Mouse (Mus musculus): ENCODE measurements at regions not wholly inside any gene's neighbourhood (a gene's known extent, or its start where the extent isn't known, plus 50 kb on each side); places are given as distances from the start of the nearest gene placed in this dataset.

DNA sequence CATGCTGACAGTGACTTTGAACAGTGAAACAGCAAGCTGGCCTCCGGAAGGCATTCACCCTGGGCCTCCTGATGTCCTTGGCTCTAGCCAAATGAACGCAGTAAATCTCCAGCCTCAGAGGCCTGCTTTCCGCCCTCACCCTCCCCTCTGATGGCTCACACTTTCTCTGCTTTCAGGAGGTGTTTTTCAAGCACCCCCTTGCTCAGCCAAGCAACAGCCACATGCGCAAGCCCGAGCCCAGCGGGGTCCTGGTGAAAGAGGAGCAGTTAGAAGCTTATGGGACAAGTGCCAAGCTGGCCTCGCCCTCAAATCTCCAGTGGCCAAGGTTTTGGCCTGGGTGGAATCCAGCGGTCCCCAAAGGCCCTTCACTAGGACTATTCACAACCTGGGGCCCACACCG lies 109.6 kb upstream of the Zbtb40 start:
- peak; percentile 13 for DNase-seq

DNA sequence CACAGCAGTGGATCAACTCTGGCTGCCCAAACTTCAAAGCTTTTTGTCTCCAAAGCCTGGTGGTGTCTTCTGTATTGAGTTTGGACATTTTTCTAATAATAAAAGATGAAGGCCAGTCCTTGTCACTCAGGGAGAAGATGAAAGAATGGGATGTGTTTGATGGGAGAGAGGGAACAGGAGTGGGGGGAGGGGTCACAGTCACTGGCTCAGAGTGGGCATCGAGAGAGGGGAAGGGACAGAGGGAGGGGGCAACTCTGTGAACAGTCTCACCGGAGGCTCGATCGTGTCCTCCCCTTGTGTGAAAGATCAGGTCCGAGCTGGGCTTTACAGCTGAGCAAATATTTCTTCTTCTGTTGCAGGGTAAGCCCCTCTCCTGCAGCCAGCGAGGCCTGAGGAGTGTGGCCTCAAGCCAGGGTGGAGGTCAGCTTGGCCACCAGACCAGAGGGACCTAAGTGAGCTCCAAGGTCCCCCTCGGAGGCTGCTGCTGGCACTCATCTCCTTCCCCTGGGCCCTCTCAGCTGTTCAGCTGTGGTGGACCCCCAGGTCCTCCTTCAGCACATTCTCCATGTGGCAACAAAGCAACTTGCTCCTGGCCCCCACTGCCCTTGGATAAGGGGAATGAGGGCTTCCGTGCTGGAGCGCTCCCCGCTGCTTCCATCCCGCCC lies 108.0 kb upstream of the Zbtb40 start:
- no peak for DNase-seq

- no peak for DNase-seq
These were observed 100.2 kb upstream of the Zbtb40 start for GRCm38 (mm10) chr4:137148756-137149155.

DNA sequence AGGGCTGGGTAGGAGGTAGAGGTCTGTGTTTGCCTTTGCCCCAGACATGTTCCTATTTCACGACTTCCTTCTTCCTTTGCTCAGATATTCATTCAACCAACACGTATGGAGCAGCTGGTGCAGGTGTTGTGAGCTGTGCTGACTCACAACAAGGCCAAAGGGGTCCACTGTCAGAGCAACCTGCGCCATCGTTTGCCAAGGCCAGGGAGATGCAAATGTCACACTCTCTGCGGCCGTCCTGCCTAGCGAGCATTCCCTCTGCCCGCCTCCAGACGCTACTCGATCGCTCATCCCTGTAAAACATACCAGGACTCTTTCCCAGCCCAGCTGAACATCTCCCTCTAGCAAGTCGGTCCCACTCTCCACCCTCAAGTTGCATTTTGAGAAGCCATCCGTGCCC lies 99.2 kb upstream of the Zbtb40 start:
- DNase-seq, result no peak

DNA sequence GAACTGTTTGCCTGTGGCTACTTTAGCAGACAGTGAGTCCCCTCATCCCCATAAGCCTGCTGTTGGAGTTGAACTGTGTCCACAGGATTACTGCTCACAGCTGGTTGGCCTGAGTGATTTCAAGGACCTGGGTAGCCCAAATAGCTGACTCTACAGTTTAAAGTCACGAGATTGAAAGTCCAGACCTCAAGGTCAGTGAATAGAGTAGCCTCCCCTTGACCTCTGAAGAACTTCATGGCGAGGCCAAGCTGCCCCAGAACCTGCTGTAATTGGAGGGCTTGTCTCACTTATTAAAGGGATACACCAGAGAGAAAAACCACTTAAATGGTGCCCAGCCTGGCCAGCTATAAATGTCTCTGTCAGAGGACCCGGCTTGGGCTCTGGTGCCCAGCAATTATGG lies 97.7 kb upstream of the Zbtb40 start:
- DNase-seq, result no peak

DNA sequence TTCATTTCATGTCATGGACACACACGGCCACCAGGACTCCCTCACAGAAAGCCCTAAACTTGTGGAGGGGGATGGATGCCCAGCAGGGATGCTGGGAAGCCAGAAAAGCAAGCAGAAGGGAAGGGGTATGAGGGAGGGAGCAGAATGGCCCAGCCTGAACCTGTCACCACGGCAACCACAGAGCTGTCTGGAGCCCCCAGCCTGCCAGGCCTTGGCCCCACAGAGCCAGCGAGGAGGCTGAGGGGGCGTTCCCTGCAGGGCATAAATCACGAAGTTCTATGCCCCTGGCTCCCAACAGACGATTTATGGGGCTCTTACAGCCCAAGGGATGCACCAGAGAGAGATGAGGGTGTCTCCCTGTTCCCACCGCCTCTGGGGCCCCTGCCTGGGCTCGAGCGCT lies 93.7 kb upstream of the Zbtb40 start:
- DNase-seq, result no peak

- no peak for DNase-seq
These were observed 90.6 kb upstream of the Zbtb40 start for GRCm38 (mm10) chr4:137139051-137139705.

DNA sequence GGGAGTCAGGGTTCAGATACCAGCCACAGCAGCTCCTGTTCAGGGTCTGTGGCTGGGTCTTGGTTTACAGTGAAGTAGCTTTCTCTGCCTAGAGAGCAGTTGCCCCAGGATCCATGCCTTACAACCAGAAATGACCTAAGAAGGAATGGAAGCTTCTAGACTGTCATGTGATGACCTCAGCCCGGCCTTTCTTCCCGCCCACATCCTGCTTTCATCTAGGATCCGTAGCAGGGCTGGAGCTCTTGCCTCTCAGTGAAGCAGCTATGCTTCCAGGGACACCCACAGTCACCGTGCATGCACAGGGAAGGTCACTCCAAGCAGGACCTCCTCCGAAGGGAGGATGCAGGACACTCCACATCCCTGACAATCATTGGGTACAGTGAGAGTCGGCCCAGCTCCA lies 89.5 kb upstream of the Zbtb40 start:
- DNase-seq, result no peak

DNA sequence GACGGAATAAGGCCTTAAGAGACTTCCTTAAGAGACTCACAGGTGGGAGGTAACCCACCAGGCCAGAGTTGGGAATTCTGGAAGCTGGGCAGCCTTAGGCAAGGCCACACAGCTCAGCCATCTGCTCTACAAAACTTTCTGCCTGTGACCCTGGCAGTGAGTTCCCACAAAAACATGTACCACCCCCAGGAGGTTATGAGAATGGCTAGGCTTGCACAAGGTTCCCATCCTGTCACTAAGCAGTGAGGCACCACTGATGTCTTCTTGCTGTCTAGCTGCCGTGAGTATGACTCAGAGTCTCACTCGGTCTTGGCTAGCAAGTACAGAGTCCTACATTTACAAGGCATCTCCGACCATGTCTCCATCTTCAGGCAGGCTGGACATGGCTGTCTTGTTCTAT lies 87.7 kb upstream of the Zbtb40 start:
- no peak for DNase-seq

- DNase-seq, result no peak
These were observed 87.2 kb upstream of the Zbtb40 start for GRCm38 (mm10) chr4:137135792-137136191.

GRCm38 (mm10) chr4:137134553-137134952 lies 86.0 kb upstream of the Zbtb40 start:
- no peak for DNase-seq

DNA sequence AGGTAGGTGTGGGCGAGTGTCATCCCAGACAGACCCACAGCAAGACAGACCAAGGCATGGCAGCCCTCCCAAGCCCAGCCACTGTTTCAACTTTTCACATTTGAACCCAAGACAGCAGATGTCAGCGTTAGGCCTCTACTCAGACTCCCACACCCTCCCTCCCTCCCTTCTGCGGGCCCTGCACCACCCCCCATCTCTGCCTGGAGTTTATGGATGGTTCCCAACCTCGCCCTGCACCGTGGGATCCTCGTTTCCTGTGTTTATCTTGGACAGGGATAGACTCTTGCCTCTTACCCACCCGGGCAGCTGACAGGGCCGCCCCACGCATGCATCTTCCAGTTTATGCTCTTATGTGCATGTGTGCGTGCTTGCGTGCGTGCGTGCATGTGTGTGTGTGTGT lies 85.2 kb upstream of the Zbtb40 start:
- DNase-seq, result no peak

- DNase-seq, result no peak
These were observed 82.1 kb upstream of the Zbtb40 start for GRCm38 (mm10) chr4:137130619-137131212.

GRCm38 (mm10) chr4:137128152-137128551 lies 79.6 kb upstream of the Zbtb40 start:
- DNase-seq, result no peak

DNA sequence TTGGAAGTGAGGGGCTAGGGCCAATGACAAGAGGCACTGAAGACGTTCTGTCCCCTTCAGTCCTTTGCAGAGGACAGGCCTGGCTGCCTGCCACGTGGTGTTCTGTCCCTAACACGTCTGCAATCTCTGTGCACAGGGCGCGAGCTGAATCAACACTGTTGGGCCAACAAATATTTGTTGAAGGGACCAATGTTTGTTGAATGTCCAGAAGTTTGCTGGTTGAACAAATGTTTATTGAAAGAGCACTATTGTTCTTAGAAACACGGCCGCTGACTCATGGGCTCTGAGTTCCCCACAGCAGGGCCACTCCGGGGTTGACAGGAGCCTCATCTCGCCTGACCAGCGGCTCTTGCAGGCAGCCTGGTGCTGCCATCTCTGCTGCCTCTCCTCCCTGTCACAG lies 73.1 kb upstream of the Zbtb40 start:
- peak; percentile 28 for DNase-seq

- DNase-seq, result no peak
These were observed 72.0 kb upstream of the Zbtb40 start for GRCm38 (mm10) chr4:137120597-137120996.

GRCm38 (mm10) chr4:137118332-137118715 lies 69.7 kb upstream of the Zbtb40 start:
- DNase-seq, result no peak

GRCm38 (mm10) chr4:137117471-137118331 lies 69.1 kb upstream of the Zbtb40 start:
- DNase-seq, result peak; percentile 39

DNA sequence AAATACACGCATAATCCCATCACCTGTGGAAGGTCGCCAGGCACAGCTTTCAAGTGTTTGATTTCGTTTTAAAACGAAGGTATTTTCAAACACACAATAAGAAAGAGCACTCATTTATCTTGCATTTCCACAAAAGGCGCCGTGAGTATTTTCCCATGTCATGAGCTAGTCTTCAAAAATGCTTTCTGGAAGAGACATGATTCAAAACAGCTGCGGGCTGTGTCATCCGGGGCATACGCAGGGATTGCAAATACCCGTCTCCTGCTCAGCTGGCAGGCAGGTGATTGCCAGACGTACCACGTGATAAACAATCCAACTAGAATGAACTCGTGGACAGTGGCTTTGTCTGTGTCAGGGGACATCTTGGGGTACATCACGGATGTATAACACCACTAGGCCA lies 66.5 kb upstream of the Zbtb40 start:
- DNase-seq, result no peak

DNA sequence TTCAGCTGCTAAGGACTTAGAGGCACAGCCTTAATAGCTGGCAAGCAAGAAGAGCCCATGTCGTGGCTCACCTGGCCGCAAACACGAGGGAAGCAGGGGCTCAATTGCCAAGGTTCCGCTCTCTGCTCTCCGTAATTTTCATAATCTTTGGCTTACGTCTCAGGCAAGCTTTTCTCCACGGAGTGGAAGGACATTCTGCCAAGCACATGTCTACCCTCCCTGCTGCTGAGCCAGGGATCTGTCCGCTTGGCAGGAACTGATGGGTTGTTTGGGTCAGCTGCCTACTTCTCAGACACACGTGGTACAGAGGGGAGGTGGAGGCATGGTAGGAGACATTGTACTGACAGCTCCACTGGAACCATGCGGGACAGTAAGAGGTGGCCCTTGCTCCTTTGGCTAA lies 61.7 kb upstream of the Zbtb40 start:
- DNase-seq, result no peak

- no peak for DNase-seq
These were observed 55.9 kb upstream of the Zbtb40 start for GRCm38 (mm10) chr4:137104447-137105044.

DNA sequence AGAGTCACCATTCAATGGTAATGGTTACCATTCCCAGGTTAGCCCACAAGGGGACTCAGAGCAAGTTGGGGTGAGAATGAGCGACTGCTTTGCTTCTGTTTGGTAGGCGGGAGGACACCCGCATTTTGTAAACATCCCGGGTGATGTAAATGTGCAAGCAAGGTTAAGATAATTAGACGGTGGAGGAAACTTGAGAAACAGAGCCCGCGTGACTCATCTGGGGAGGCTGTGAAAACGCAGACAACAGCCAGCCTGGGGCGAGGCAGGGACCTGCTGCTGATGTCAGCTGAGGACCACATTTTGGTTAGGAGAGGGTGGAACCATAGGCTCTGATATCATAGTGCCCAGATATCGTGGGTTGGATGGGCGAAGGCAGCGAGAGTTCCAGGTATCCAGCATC lies 52.6 kb upstream of the Zbtb40 start:
- no peak for DNase-seq

DNA sequence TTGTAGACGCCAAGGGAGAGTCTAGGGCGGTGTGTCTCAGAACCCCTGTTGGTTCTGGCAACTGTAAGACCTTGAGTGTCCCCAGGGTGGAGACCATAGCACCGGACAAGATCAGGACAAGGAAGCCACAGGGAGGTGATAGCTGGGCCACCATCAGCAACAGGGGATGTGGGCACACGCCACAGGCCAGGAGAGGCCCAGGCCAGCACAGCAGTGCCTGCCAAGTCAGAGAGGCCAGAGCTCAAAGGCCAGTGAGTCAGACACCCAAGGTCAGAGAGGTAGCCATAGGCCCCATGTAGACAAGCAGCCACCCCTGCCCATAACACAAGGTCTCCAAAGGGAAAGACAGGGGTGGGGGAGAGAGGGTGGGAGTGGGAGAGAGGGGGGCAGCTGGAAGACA lies 52.2 kb upstream of the Zbtb40 start:
- DNase-seq, result no peak
